Mouse (Mus musculus) heart, embryonic 10.5 days (tissue): Measurements from ENCODE around the gene Nop2. TPM values are rescaled to one million over a fixed set of nuclear protein-coding genes. Genes with fewer than 3 reads are reported as not detected.

Experiments used
- DNase-seq: peaks from one replicate; pipeline ENCODE4 v3.0.0-alpha.2; 2017; ENCODE audit warnings: low spot score
- H3K27ac ChIP-seq: fragments of 300-500 bp; sonication (generic); 2 replicates; pipeline ENCODE4 v1.5.1; 2016; ENCODE audit warnings: mild to moderate bottlenecking
- H3K27me3 ChIP-seq: fragments of 300-500 bp; sonication (generic); 2 replicates; pipeline ENCODE4 v1.6.1; 2016; ENCODE audit warnings: mild to moderate bottlenecking; ENCODE audit not compliant: poor library complexity, insufficient read depth, severe bottlenecking
- H3K36me3 ChIP-seq: fragments of 300-500 bp; sonication (generic); 2 replicates; pipeline ENCODE4 v1.6.1; 2016; ENCODE audit warnings: mild to moderate bottlenecking, moderate library complexity
- H3K4me1 ChIP-seq: fragments of 300-500 bp; sonication (generic); 2 replicates; pipeline ENCODE4 v1.6.1; 2016; ENCODE audit warnings: mild to moderate bottlenecking
- H3K4me3 ChIP-seq: fragments of 300-500 bp; sonication (generic); 2 replicates; pipeline ENCODE4 v1.5.1; 2016; ENCODE audit warnings: mild to moderate bottlenecking, moderate library complexity
- H3K9me3 ChIP-seq: fragments of 300-500 bp; sonication (generic); 2 replicates; pipeline ENCODE4 v1.6.1; 2016; ENCODE audit warnings: mild to moderate bottlenecking, moderate library complexity
- WGBS: fragments of 180-500 bp; shearing (Covaris S2); methylation state at CpG from one replicate; pipeline ENCODE4 v1.1.7; 2016; 5-methylcytosine and 5-hydroxymethylcytosine counted together
- polyA plus RNA-seq: library from polyadenylated mRNA; unstranded; fragments of >200 nt; fragmentation: Nextera tagmentation; extraction: Ambion mirVana; gene quantifications from 2 replicates; pipeline ENCODE4 v1.2.1, GENCODE M21; 2016

Gene Nop2
- polyA plus RNA-seq, 1 experiment from 2014 or later = 92.7 TPM

DNA sequence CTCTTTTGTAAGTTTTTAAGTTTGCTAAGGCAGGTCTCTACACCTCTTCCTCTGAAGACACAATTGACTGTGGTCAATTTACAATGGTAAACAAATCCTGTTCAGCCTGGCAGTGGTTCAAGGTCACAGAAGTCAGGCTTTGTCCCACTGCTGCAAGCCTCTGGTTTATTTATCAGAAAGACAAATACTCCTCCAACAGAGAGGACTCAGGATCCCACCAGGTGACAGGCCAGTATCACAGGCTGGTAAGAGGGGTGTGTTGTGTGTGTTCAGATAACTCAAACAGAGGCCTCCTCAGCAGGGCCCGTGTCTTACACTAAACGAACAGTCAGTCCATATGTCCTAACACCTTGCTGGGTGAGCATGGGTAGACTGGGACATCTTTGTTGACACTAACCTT lies 40.8 kb downstream of the Nop2 start:
- Histone ChIP-seq H3K27me3 (no peaks in the 10 kb centered on the region), H3K4me3 (no peak overlapping the region), H3K4me1 (peaks cover 6% of the 10 kb centered on the region), H3K9me3 (no peaks in the 10 kb centered on the region), H3K36me3 (peaks cover 100% of the 10 kb centered on the region), H3K27ac (no peak overlapping the region)
- WGBS = 78% methylated on average over 2 of the region's 2 CpGs
- DNase-seq = peak; percentile 53

DNA sequence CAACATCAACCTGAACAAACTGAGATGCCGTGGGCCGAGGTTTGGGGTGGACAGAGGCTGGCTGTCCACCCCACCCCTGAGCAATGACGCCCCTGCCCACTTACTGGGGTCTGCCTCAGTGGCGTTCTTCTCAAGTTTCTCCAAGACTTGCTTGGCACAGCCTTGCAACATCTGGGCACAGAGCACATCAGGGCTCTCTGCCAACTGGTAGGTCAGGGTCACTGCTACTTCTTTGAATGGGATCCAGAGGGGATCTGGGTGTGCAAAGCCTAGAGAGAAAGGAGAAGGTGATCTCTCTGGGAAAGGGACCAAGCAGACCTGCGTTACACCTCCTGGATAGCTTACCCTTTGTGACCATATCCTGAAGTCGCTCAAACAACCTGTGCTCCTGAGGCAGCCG lies 41.5 kb downstream of the Nop2 start:
- Histone ChIP-seq H3K4me3 (no peak overlapping the region), H3K36me3 (peaks cover 100% of the 10 kb centered on the region), H3K9me3 (no peaks in the 10 kb centered on the region), H3K27ac (no peak overlapping the region), H3K27me3 (no peaks in the 10 kb centered on the region), H3K4me1 (no peaks in the 10 kb centered on the region)
- no peak for DNase-seq
- WGBS = 91% methylated on average over 7 of the region's 7 CpGs

DNA sequence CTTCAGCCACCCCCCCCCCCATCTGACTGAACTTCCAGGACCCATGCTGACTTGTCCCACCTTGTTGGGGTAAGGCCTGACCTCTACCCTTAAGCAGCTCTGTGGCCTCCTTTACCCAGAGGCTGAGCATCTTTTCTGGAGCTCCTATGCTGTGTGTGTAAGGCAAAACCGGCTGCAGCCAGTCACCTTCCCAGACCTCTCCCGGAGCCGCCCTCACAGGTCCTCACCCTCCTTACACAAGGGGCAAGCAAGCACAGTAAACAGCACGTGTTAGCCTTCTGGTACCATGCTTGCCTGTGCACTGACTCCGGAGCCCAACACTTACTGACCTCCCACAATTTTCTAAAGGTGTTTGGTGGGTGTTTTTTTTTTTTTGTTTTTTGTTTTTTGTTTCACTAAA lies 43.8 kb downstream of the Nop2 start:
- 91% methylated on average over 5 of the region's 5 CpGs for WGBS
- DNase-seq = no peak
- Histone ChIP-seq H3K4me1 (no peaks in the 10 kb centered on the region), H3K36me3 (peaks cover 99% of the 10 kb centered on the region), H3K27ac (no peak overlapping the region), H3K9me3 (no peaks in the 10 kb centered on the region), H3K4me3 (no peak overlapping the region), H3K27me3 (no peaks in the 10 kb centered on the region)

DNA sequence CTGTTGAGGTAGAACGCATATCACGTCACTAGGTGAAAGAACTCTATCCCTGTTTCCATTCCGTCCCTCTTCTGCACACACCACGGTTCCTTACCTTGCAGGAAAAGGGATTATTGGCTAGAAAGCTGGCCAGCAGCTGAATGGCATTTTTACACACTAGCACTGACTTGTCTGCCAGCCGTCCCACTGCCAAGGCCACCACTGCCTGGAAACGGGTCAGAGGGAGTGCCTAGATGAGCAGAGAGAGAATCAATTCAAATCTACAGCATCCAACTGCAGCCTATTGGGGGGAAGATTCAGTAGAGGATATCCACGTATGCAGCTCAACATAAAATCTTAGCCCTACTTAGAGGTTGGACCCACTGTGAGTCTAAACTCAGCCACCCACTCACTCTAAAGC lies 47.9 kb downstream of the Nop2 start:
- whole genome bisulfite sequencing = 91% methylated on average over 7 of the region's 7 CpGs
- Histone ChIP-seq H3K4me1 (no peaks in the 10 kb centered on the region), H3K27me3 (no peaks in the 10 kb centered on the region), H3K27ac (no peak overlapping the region), H3K36me3 (peaks cover 98% of the 10 kb centered on the region), H3K9me3 (no peaks in the 10 kb centered on the region), H3K4me3 (no peak overlapping the region)
- no peak for DNase-seq

DNA sequence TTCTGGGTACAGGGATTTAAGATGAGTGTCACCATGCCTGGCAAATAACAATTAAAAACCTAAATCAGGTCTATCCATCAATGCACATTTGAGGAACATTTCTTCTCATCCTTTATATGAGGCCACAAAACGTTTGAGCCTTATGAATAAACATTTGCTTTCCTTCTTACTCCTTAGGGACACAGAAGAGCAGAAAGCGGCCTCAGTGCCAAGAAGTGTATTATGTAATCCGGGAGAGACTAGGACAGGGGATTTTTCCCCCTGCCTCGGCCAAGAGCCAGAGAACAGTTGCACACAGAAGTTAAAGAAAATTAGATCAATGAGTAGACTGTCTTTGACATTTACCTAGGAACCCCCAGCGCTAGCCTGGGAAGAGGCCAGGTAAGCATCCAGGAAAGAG lies 50.4 kb downstream of the Nop2 start:
- WGBS = 89% methylated on average over 5 of the region's 5 CpGs
- peaks cover 98% of the 10 kb centered on the region for H3K36me3 ChIP-seq
- H3K4me1 ChIP-seq = no peaks in the 10 kb centered on the region
- no peak overlapping the region for H3K4me3 ChIP-seq
- no peak overlapping the region for H3K27ac ChIP-seq
- no peaks in the 10 kb centered on the region for H3K9me3 ChIP-seq
- DNase-seq = no peak
- H3K27me3 ChIP-seq = no peaks in the 10 kb centered on the region

DNA sequence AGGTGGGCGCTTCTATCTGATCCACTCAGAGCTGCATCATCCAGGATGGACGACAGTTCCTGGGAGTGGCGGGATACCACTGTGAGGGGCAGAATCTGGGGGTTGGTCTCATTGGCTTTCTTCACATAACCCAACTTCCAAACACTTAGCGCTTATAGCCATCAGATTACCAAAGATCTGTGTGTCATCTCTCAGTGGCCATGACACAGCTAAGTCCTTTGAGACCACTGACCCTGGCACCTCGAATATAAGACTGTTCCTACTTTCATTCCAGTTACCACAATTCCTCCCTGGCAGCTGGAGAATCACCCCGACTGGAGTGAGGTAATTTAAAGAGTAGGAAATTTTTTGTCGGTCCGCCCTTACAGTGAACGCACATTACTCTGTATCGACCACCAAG lies 54.5 kb downstream of the Nop2 start:
- H3K4me1 ChIP-seq = peaks cover 13% of the 10 kb centered on the region; the same call in 1 of the 2 replicates
- no peak overlapping the region for H3K27ac ChIP-seq
- no peaks in the 10 kb centered on the region for H3K9me3 ChIP-seq
- no peak overlapping the region for H3K4me3 ChIP-seq
- peaks cover 84% of the 10 kb centered on the region for H3K36me3 ChIP-seq
- DNase-seq = no peak
- WGBS = 94% methylated on average over 10 of the region's 10 CpGs
- no peaks in the 10 kb centered on the region for H3K27me3 ChIP-seq

DNA sequence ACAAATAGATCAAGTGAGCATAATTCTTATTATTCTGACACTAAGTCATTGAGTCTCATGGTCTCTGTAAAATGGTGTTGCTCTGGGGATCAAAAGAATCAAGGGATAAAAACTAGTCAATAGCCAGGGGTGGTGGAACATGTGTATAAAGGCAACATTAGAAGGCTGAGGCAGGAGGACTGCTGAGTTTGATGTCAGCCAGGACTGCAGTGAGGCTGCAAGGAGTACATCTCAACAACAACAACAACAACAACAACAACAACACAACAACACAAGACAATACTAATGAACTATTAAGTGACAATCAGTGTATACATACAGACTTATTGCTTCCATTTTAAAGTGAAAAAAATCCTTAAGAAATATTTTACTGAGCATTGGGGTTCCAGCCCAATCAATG lies 59.1 kb downstream of the Nop2 start:
- H3K36me3 ChIP-seq = peaks cover 62% of the 10 kb centered on the region
- no peaks in the 10 kb centered on the region for H3K9me3 ChIP-seq
- peak overlapping the region; percentile 82 for H3K4me3 ChIP-seq
- no peak for DNase-seq
- H3K27me3 ChIP-seq = no peaks in the 10 kb centered on the region
- H3K4me1 ChIP-seq = peaks cover 18% of the 10 kb centered on the region; the same call in 1 of the 2 replicates
- H3K27ac ChIP-seq = peak overlapping the region; percentile 98

DNA sequence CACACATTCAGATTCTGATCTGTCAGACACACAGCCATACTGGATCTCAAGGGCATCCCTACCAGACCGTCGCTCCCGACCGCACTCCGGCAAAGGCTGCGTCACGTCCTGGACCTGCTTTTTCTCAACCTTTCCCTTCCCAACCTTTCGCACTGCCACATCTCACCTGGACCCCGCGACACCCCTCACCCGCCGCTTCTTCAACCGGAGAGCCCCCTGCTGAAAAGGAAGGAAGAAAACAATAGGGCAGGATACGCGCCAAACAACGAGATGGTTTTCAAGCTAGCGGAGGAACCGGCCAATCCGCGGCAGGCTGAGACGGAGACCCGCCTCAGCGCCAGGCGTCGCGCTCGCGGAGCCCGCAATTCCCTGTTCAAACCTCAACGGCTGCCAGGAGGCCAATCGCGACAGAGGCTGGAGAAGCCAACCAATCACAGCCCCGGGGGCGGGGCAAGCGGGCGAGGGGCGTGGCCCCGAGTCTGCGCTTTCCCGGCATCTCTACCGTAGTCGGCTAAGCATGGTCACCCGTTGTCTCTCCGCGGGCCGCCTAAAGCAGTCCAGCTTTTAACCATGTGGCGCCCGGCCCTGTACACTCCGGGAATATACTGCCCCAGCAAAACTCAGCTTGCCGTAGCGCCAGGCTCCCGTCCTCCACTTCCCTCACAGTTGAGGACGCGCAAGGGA lies 59.8 kb downstream of the Nop2 start, which contains the start of the genes Ncapd2 and Mrpl51:
Ncapd2 (minus strand) TSS at position 370 of the 684 bp plus-strand sequence.
Mrpl51 (plus strand) TSS at position 470 of the 684 bp plus-strand sequence.
- peak within 1 kb of the TSS; percentile 82 for H3K4me3 ChIP-seq
- peaks cover 18% of the 10 kb centered on the region; the same call in 1 of the 2 replicates for H3K4me1 ChIP-seq
- H3K27me3 ChIP-seq = no peaks in the 10 kb centered on the region
- DNase-seq = peak; percentile 99
- H3K9me3 ChIP-seq = no peaks in the 10 kb centered on the region
- peak within 1 kb of the TSS; percentile 98 for H3K27ac ChIP-seq
- under 1% methylated on average over 54 of the region's 54 CpGs for WGBS
- peaks cover 56% of the 10 kb centered on the region for H3K36me3 ChIP-seq

DNA sequence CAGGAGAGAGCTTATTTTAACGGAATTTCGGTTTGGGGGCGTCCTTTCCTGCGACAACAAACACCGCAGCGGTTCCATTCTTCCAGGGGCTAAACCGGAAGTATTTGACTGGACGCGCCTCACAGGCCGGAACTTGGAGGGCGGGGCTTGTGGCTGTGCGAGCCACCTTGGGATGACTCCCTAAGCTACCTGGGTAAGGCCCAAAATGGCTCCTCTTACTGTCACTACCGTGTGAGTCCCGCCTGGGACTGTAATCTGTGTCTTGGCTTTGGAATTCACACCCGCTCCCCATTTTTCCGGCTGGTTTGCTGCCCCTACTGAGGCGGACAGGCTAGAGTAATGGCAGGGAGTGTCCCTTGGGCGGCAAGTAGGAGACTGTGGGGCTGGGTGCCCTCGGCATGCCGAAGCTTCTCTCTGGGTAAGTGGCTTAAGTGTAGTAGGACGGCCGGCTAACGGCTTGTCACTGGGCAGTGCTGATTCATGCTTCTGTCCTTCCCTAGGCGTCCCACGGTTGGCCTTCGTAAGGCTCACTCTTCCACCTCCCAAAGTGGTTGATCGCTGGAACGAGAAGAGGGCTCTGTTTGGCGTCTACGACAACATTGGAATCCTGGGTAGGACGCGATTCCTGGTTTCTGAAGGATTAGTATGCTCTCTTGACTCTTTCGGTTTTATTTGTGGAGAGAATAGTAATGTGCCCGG lies 60.5 kb downstream of the Nop2 start:
- Histone ChIP-seq H3K4me1 (peaks cover 18% of the 10 kb centered on the region; the same call in 1 of the 2 replicates), H3K36me3 (peaks cover 50% of the 10 kb centered on the region), H3K4me3 (peak overlapping the region; percentile 82), H3K27me3 (no peaks in the 10 kb centered on the region), H3K9me3 (no peaks in the 10 kb centered on the region), H3K27ac (peak overlapping the region; percentile 98)
- WGBS = under 1% methylated on average over 34 of the region's 34 CpGs
- peak; percentile 97 for DNase-seq

DNA sequence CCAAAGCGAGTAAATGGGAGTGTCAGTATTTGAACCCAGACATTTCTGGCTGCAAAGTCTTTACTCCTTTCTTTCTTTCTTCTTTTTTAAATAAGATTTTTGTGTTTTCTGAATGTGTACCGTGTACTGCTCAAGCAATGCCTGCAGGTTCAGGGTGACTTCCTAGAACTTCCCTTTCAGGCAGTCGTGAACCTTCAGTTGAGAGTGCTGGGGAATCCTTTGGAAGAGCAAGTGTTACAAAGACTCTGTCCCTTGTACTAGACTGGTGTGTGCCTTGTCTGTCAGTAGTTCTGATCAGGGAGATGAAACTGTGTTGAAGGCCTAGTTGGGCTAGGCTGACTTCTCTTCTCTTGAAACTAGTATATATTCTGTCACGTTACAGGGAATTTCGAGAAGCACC lies 61.1 kb downstream of the Nop2 start:
- Histone ChIP-seq H3K4me3 (peak overlapping the region; percentile 82), H3K36me3 (peaks cover 43% of the 10 kb centered on the region), H3K4me1 (peaks cover 18% of the 10 kb centered on the region; the same call in 1 of the 2 replicates), H3K27me3 (no peaks in the 10 kb centered on the region), H3K27ac (peak overlapping the region; percentile 98), H3K9me3 (no peaks in the 10 kb centered on the region)
- 37% methylated on average over 5 of the region's 5 CpGs for WGBS
- DNase-seq = no peak

DNA sequence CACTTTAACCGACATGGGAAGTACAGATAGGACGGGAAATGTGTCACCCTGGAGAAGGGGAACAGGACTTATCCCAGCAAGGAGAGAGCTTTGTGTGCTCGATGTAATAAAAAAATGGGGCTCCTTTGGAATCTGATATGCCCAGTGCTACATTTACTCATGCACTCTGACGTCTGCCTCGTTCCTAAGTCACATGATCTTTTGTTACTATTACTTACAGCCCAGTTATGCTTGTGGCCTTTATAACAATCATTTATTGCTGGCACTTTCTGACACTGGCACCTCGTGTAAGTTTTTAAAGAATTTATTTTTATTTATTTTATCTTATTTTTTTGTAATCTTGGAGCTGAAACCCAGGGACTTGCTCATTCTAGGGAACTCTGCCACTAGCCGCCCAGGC lies 61.7 kb downstream of the Nop2 start:
- 67% methylated on average over 7 of the region's 7 CpGs for WGBS
- peaks cover 37% of the 10 kb centered on the region for H3K36me3 ChIP-seq
- H3K4me3 ChIP-seq = no peak overlapping the region
- H3K9me3 ChIP-seq = no peaks in the 10 kb centered on the region
- no peak overlapping the region for H3K27ac ChIP-seq
- H3K4me1 ChIP-seq = peaks cover 18% of the 10 kb centered on the region; the same call in 1 of the 2 replicates
- H3K27me3 ChIP-seq = no peaks in the 10 kb centered on the region
- no peak for DNase-seq
